Mouse (Mus musculus) liver, adult 2 months (tissue): ENCODE data around the gene Abcg4.
A peak's percentile ranks its signal among the peaks of the same experiment; 100 is the strongest.

Source experiments
- CTCF ChIP-seq: fragments of 200-500 bp; IDR thresholded peaks from 2 replicates; pipeline ENCODE4 v1.5.1; 2011; ENCODE audit warnings: low read depth, low read length, control low read depth
- POLR2A ChIP-seq: fragments of 200-500 bp; IDR thresholded peaks from 2 replicates; pipeline ENCODE4 v1.6.1; 2011; ENCODE audit warnings: low read length, control low read depth; ENCODE audit not compliant: insufficient read depth; ENCODE audit errors: extremely low read depth

DNA sequence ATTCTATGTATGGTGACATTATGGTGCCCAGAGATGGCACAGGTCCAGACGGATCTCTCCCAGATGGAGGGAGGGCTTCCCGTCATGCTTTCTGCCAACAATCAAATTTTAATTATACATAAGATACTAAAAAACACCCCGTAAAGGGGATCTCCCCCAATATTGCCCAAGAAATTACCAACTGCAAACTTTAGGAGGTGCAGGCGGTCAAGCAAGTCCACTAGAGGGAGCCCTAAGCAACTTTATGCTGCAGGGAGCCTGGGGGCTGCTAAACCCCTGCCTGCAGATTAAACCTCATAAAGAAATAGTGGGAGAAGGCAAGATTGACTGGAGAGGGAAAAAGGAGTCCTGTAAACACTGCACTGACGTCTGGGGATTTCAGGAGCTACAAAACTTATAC lies 49.0 kb downstream of the Abcg4 start:
- no peak for TF ChIP-seq POLR2A
- TF ChIP-seq CTCF: peak; percentile 77
